Mouse (Mus musculus): ENCODE data around the gene Olfr1242. TPM values are rescaled to one million over a fixed set of nuclear protein-coding genes. Genes with fewer than 3 reads are reported as not detected.

Gene Olfr1242
- polyA plus RNA-seq (2014; fragmentation: Nextera tagmentation; extraction: Ambion mirVana) = not detected in 2 replicates

- H3K27ac ChIP-seq (ENCODE audit: low read depth) = no peak within 1 kb of the TSS
- H3K9me3 ChIP-seq (ENCODE audit: control insufficient read depth, low read length) = no peaks in the 10 kb centered on the region
- ATAC-seq (replicated peaks; ENCODE audit: low FRiP score, low TSS enrichment, low read depth) (no peak), DNase-seq (ENCODE audit: low spot score) (no peak)
- no peaks in the 10 kb centered on the region for H3K27me3 ChIP-seq (replicated peaks; ENCODE audit: control insufficient read depth, insufficient read depth, low read length)
- no peak within 1 kb of the TSS for H3K4me2 ChIP-seq (ENCODE audit: low read length)
- no peak within 1 kb of the TSS for H3K9ac ChIP-seq (ENCODE audit: low read length)
- H3K36me3 ChIP-seq (ENCODE audit: control insufficient read depth, insufficient read depth, low read length) = no peaks in the 10 kb centered on the region
- WGBS = 78% methylated on average over 1 of the region's 1 CpGs
- no peak within 1 kb of the TSS for H3K4me3 ChIP-seq (ENCODE audit: low read depth, low read length)
- H3K4me1 ChIP-seq (replicated peaks; ENCODE audit: control insufficient read depth, insufficient read depth, low read length) = no peaks in the 10 kb centered on the region
Observed at GRCm38 (mm10) chr2:89498235-89498634, at the start of gene Olfr1242. TSS of gene Olfr1242 (minus strand) at chr2:89498335.

GRCm38 (mm10) chr2:89544516-89544915 lies 46.4 kb upstream of the Olfr1242 start:
- no peak overlapping the region for H3K4me2 ChIP-seq (ENCODE audit: low read length)
- ATAC-seq (replicated peaks; ENCODE audit: low FRiP score, low TSS enrichment, low read depth) (no peak), DNase-seq (ENCODE audit: low spot score) (no peak)
- H3K27ac ChIP-seq (ENCODE audit: low read depth) = no peak overlapping the region
- H3K4me1 ChIP-seq (replicated peaks; ENCODE audit: control insufficient read depth, insufficient read depth, low read length) = no peaks in the 10 kb centered on the region
- H3K9ac ChIP-seq (ENCODE audit: low read length) = no peak overlapping the region
- WGBS = 54% methylated on average over 2 of the region's 2 CpGs
- H3K4me3 ChIP-seq (ENCODE audit: low read depth, low read length) = no peak overlapping the region
- no peaks in the 10 kb centered on the region for H3K36me3 ChIP-seq (ENCODE audit: control insufficient read depth, insufficient read depth, low read length)
- H3K9me3 ChIP-seq (ENCODE audit: control insufficient read depth, low read length) = no peaks in the 10 kb centered on the region
- H3K27me3 ChIP-seq (replicated peaks; ENCODE audit: control insufficient read depth, insufficient read depth, low read length) = no peaks in the 10 kb centered on the region

- Histone ChIP-seq H3K27me3 (replicated peaks; ENCODE audit: control insufficient read depth, insufficient read depth, low read length) (no peaks in the 10 kb centered on the region), H3K4me1 (replicated peaks; ENCODE audit: control insufficient read depth, insufficient read depth, low read length) (no peaks in the 10 kb centered on the region), H3K36me3 (ENCODE audit: control insufficient read depth, insufficient read depth, low read length) (no peaks in the 10 kb centered on the region), H3K9me3 (ENCODE audit: control insufficient read depth, low read length) (no peaks in the 10 kb centered on the region), H3K4me3 (ENCODE audit: low read depth, low read length) (no peak overlapping the region), H3K27ac (ENCODE audit: low read depth) (no peak overlapping the region), H3K4me2 (ENCODE audit: low read length) (no peak overlapping the region), H3K9ac (ENCODE audit: low read length) (no peak overlapping the region)
- DNase-seq (ENCODE audit: low spot score) (no peak), ATAC-seq (replicated peaks; ENCODE audit: low FRiP score, low TSS enrichment, low read depth) (no peak)
- WGBS = 65% methylated on average over 1 of the region's 1 CpGs
Observed at GRCm38 (mm10) chr2:89539923-89540322, 41.8 kb upstream of the Olfr1242 start.

- Histone ChIP-seq H3K9me3 (ENCODE audit: control insufficient read depth, low read length) (no peaks in the 10 kb centered on the region), H3K36me3 (ENCODE audit: control insufficient read depth, insufficient read depth, low read length) (no peaks in the 10 kb centered on the region), H3K4me2 (ENCODE audit: low read length) (no peak within 1 kb of the TSS), H3K4me3 (ENCODE audit: low read depth, low read length) (no peak within 1 kb of the TSS), H3K27me3 (replicated peaks; ENCODE audit: control insufficient read depth, insufficient read depth, low read length) (no peaks in the 10 kb centered on the region), H3K27ac (ENCODE audit: low read depth) (no peak within 1 kb of the TSS), H3K4me1 (replicated peaks; ENCODE audit: control insufficient read depth, insufficient read depth, low read length) (no peaks in the 10 kb centered on the region), H3K9ac (ENCODE audit: low read length) (no peak within 1 kb of the TSS)
- DNase-seq (ENCODE audit: low spot score) = no peak
- no peak for ATAC-seq (replicated peaks; ENCODE audit: low FRiP score, low TSS enrichment, low read depth)
- 85% methylated on average over 1 of the region's 1 CpGs for WGBS
Observed at GRCm38 (mm10) chr2:89531387-89531786, 33.3 kb upstream of the Olfr1242 start, which contains the start of gene Olfr1243. TSS of gene Olfr1243 (minus strand) at chr2:89531487.

GRCm38 (mm10) chr2:89487026-89487425 lies 11.1 kb downstream of the Olfr1242 start, which contains the start of gene Olfr1241:
TSS of gene Olfr1241 (minus strand) at chr2:89487126.
- Histone ChIP-seq H3K27me3 (replicated peaks; ENCODE audit: control insufficient read depth, insufficient read depth, low read length) (no peaks in the 10 kb centered on the region), H3K27ac (ENCODE audit: low read depth) (no peak within 1 kb of the TSS), H3K4me1 (replicated peaks; ENCODE audit: control insufficient read depth, insufficient read depth, low read length) (no peaks in the 10 kb centered on the region), H3K4me3 (ENCODE audit: low read depth, low read length) (no peak within 1 kb of the TSS), H3K9me3 (ENCODE audit: control insufficient read depth, low read length) (no peaks in the 10 kb centered on the region), H3K4me2 (ENCODE audit: low read length) (no peak within 1 kb of the TSS), H3K36me3 (ENCODE audit: control insufficient read depth, insufficient read depth, low read length) (no peaks in the 10 kb centered on the region), H3K9ac (ENCODE audit: low read length) (no peak within 1 kb of the TSS)
- ATAC-seq (replicated peaks; ENCODE audit: low FRiP score, low TSS enrichment, low read depth) (no peak), DNase-seq (ENCODE audit: low spot score) (no peak)

GRCm38 (mm10) chr2:89442900-89443299 lies 55.2 kb downstream of the Olfr1242 start, which contains the start of gene Olfr1240:
TSS of gene Olfr1240 (minus strand) at chr2:89443000.
- no peak within 1 kb of the TSS for H3K9ac ChIP-seq (ENCODE audit: low read length)
- no peaks in the 10 kb centered on the region for H3K36me3 ChIP-seq (ENCODE audit: control insufficient read depth, insufficient read depth, low read length)
- no peak within 1 kb of the TSS for H3K27ac ChIP-seq (ENCODE audit: low read depth)
- H3K27me3 ChIP-seq (replicated peaks; ENCODE audit: control insufficient read depth, insufficient read depth, low read length) = no peaks in the 10 kb centered on the region
- no peaks in the 10 kb centered on the region for H3K9me3 ChIP-seq (ENCODE audit: control insufficient read depth, low read length)
- H3K4me2 ChIP-seq (ENCODE audit: low read length) = no peak within 1 kb of the TSS
- no peaks in the 10 kb centered on the region for H3K4me1 ChIP-seq (replicated peaks; ENCODE audit: control insufficient read depth, insufficient read depth, low read length)
- 84% methylated on average over 3 of the region's 3 CpGs for whole genome bisulfite sequencing
- DNase-seq (ENCODE audit: low spot score) = no peak
- H3K4me3 ChIP-seq (ENCODE audit: low read depth, low read length) = no peak within 1 kb of the TSS
- no peak for ATAC-seq (replicated peaks; ENCODE audit: low FRiP score, low TSS enrichment, low read depth)

Other genes with a start within 250 kb of the Olfr1242 start
- not detected in 2 replicates for gene Olfr1228, start 244.3 kb downstream of the Olfr1242 start, polyA plus RNA-seq (2014; fragmentation: Nextera tagmentation; extraction: Ambion mirVana)
- gene Olfr1229, start 210.3 kb downstream of the Olfr1242 start, polyA plus RNA-seq (2014; fragmentation: Nextera tagmentation; extraction: Ambion mirVana) = not detected in 2 replicates
- not detected in 2 replicates for gene Olfr1230, start 201.1 kb downstream of the Olfr1242 start, polyA plus RNA-seq (2014; fragmentation: Nextera tagmentation; extraction: Ambion mirVana)
- gene Olfr1231, start 191.3 kb downstream of the Olfr1242 start, polyA plus RNA-seq (2014; fragmentation: Nextera tagmentation; extraction: Ambion mirVana) = not detected in 2 replicates
- gene Olfr1232, start 168.7 kb downstream of the Olfr1242 start, polyA plus RNA-seq (2014; fragmentation: Nextera tagmentation; extraction: Ambion mirVana) = not detected in 2 replicates
- gene Olfr1233, start 155.9 kb downstream of the Olfr1242 start, polyA plus RNA-seq (2014; fragmentation: Nextera tagmentation; extraction: Ambion mirVana) = not detected in 2 replicates
- not detected in 2 replicates for gene Olfr1234, start 133.5 kb downstream of the Olfr1242 start, polyA plus RNA-seq (2014; fragmentation: Nextera tagmentation; extraction: Ambion mirVana)
- gene Olfr1238, start 88.7 kb downstream of the Olfr1242 start, polyA plus RNA-seq (2014; fragmentation: Nextera tagmentation; extraction: Ambion mirVana) = not detected in 2 replicates
- gene Olfr1239, start 77.9 kb downstream of the Olfr1242 start, polyA plus RNA-seq (2014; fragmentation: Nextera tagmentation; extraction: Ambion mirVana) = not detected in 2 replicates
- gene Olfr1240, start 55.3 kb downstream of the Olfr1242 start, polyA plus RNA-seq (2014; fragmentation: Nextera tagmentation; extraction: Ambion mirVana) = not detected in 2 replicates
- not detected in 2 replicates for gene Olfr1241, start 11.2 kb downstream of the Olfr1242 start, polyA plus RNA-seq (2014; fragmentation: Nextera tagmentation; extraction: Ambion mirVana)
- gene Olfr1243, start 33.2 kb upstream of the Olfr1242 start, polyA plus RNA-seq (2014; fragmentation: Nextera tagmentation; extraction: Ambion mirVana) = not detected in 2 replicates
- gene Olfr1245, start 80.1 kb upstream of the Olfr1242 start, polyA plus RNA-seq (2014; fragmentation: Nextera tagmentation; extraction: Ambion mirVana) = not detected in 2 replicates
- not detected in 2 replicates for gene Olfr1246, start 94.8 kb upstream of the Olfr1242 start, polyA plus RNA-seq (2014; fragmentation: Nextera tagmentation; extraction: Ambion mirVana)
- gene Olfr1247, start 115.8 kb upstream of the Olfr1242 start, polyA plus RNA-seq (2014; fragmentation: Nextera tagmentation; extraction: Ambion mirVana) = not detected in 2 replicates
- gene Olfr1248, start 119.9 kb upstream of the Olfr1242 start, polyA plus RNA-seq (2014; fragmentation: Nextera tagmentation; extraction: Ambion mirVana) = not detected in 2 replicates
- gene Olfr1249, start 136.6 kb upstream of the Olfr1242 start, polyA plus RNA-seq (2014; fragmentation: Nextera tagmentation; extraction: Ambion mirVana) = not detected in 2 replicates
- gene Olfr1250, start 163.1 kb upstream of the Olfr1242 start, polyA plus RNA-seq (2014; fragmentation: Nextera tagmentation; extraction: Ambion mirVana) = not detected in 2 replicates
- not detected in 2 replicates for gene Olfr1251, start 173.6 kb upstream of the Olfr1242 start, polyA plus RNA-seq (2014; fragmentation: Nextera tagmentation; extraction: Ambion mirVana)
- not detected in 2 replicates for gene Olfr1252, start 226.7 kb upstream of the Olfr1242 start, polyA plus RNA-seq (2014; fragmentation: Nextera tagmentation; extraction: Ambion mirVana)